Mouse (Mus musculus): ENCODE results near the gene Olfr1109.

The Olfr1109 gene

DNA sequence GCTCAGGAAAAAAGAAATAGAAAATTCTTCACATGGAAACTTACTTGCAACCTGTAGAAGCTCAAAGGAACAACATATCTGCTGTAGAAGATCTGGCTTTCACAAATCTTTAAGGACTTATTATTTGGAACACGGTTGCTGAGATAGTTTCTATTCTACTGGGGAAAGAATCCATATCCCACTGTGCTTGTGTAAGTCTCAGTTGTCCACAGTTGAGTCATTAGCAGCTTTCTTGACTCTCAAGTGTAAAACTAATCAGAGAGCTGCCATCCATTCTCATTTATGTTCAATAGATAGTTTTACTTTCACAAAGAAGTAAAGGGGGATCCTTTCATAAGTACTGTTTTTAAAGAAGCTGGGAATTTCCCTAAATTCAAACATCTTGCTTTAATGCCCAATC is at the start of gene Olfr1109:
Gene Olfr1109, minus strand, starts transcription at position 101 of the 400 bp plus-strand sequence.
- no peak for DNase-seq (ENCODE audit: extremely low spot score, low read depth, low spot score)

DNA sequence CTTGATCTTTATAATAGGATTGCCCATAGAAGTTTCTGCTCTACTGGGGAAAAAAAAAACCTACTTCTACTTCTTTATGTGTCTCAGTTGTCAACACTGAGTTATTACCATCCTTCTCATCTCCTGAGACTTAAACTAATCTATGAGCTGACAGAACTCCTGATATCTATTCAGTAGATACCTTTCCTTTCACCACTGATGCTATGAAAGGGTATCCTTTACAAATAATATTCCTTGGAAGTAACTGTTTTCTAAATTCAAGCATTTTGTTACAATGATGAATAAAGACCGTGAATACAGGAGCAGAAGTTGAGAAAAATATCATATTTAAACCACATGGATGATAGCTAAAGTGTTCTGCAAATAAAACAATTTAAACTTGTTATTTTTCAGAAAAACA is 44.4 kb upstream of the Olfr1109 start, which contains the start of gene Olfr1110:
Gene Olfr1110, minus strand, starts transcription at position 101 of the 400 bp plus-strand sequence.
- no peak for DNase-seq (ENCODE audit: extremely low spot score, low read depth, low spot score)

DNA sequence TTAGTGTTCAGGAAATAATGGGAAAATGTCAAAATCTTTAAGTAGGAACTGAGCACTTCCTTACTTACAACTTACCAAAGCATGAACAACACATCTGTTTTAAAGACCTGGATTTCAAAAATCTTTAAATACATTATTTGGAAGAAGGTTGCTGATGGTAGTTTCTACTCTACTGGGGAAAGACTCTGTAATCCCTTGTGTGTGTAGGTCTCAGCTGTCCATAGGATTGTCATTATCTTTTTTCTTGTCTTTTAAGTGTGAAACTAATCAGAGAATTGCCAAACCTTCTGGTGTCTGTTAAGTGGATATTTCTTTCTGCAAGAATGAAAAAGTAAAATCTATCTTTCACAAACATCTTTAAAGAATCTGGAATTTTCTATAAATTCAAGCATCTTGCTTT is 18.7 kb upstream of the Olfr1109 start, which contains the start of gene Olfr259:
Gene Olfr259, minus strand, starts transcription at position 101 of the 400 bp plus-strand sequence.
- DNase-seq (ENCODE audit: extremely low spot score, low read depth, low spot score): no peak

DNA sequence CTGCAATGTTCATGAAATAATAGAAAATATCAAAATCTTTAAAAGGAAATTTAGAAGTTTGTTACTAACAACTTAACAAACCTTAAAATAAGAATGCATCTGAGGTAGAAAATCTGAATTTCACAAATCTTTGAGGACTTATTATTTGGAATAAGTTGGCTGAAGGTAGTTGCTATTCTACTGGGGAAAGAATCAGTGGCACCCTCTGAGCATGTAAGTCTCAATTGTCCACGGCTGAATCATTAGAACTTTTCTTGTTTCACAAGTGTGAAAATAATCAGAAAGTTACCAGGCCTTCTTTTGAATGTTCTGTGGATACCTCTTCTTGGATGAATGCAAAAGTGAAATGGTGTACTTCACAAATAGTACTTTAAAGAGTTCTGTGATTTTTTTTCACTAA is 20.1 kb downstream of the Olfr1109 start, which contains the start of gene Olfr1107:
Gene Olfr1107, minus strand, starts transcription at position 101 of the 400 bp plus-strand sequence.
- no peak for DNase-seq (ENCODE audit: extremely low spot score, low read depth, low spot score)

DNA sequence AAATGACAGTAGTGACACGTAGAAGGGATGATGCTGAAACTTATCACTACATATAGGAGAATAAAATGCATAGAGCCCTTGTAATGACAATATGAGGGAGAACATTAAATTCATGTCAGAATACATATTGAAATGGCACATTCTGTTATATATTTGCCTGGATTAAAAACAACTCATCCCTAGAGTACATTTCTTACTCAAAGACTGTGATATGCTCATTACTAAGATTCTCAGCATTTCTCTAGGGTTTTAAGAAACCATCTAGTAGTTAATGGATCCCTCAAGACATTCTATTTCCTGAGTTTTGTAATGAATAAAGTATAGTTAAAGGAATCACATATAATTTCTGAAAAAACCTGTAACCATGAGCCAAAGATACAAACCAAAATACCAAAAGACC is 43.6 kb downstream of the Olfr1109 start, which contains the start of gene Olfr1106:
Gene Olfr1106, minus strand, starts transcription at position 101 of the 400 bp plus-strand sequence.
- DNase-seq (ENCODE audit: extremely low spot score, low read depth, low spot score): no peak
